Mouse (Mus musculus): ENCODE results near the gene Zbed6. TPM values are rescaled to one million over a fixed set of nuclear protein-coding genes. Genes with fewer than 3 reads are reported as not detected.

Zbed6 gene
- total and polyA plus RNA-seq, 3 experiments = 1.7 to 5.3 (median 2.9) TPM

DNA sequence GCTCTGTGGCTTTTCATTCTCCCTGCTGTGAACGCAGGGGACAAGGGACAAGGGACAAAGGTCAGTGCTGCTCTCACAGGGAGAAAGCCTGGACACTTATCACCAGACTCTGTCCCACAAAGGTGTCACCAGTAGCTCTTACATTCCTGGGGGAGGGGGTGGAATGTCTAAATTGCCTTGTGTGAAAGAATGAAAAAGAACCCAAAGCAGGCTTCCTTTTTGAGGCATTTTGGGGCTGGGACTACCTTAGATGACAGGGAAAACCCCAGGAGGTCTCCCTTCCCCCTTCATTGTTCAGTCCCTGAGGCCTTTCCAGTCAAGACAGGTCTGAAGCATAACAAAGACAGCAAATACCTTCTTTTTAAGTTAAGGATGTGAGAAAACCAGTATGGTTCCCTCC, 33.6 kb upstream of the Zbed6 start:
- Histone ChIP-seq H3K4me1 (ENCODE audit: control insufficient read depth in 1 of 2, insufficient read depth in 2 of 2) (peaks cover 23 to 85% of the 10 kb centered on the region in 2 experiments), H3K79me2 (replicated peaks; ENCODE audit: control insufficient read depth, extremely low read depth, insufficient read depth, poor library complexity, severe bottlenecking) (no peaks in the 10 kb centered on the region), H3K9me3 (replicated peaks; ENCODE audit: low read length) (no peaks in the 10 kb centered on the region), H3K36me3 (replicated peaks in 1 of 2; ENCODE audit: control insufficient read depth in 1 of 2, insufficient read depth in 1 of 2, low read length in 1 of 2) (no peaks in the 10 kb centered on the region), H3K27ac (ENCODE audit: insufficient read depth, low read depth) (peak overlapping the region; percentile 96), H3K27me3 (replicated peaks) (no peaks in the 10 kb centered on the region), H3K4me2 (ENCODE audit: insufficient read depth, low read depth, poor library complexity, severe bottlenecking) (peak overlapping the region; percentile 79), H3K4me3 (replicated peaks in 1 of 3; ENCODE audit: low read depth in 2 of 3, low read length in 2 of 3, poor library complexity in 1 of 3) (no peak overlapping the region), H3K9ac (ENCODE audit: insufficient read depth, low read depth) (peak overlapping the region; percentile 44)
- dilution Hi-C loops (cut with MboI; ENCODE audit: extremely low pct_ligation_motif_present, extremely low pct_unique_long_range_greater_than_20kb, low sequenced_read_pairs) = no loop called here
- peak; percentile 74 for DNase-seq (ENCODE audit: extremely low read depth)
- TF ChIP-seq IRF4 (IDR thresholded peaks at IDR 0.05; ENCODE audit: low read depth, low read length) = peak; percentile 41; the same call in 1 of the 2 replicates
- no peak for TF ChIP-seq CTCF (conservative IDR thresholded peaks at IDR 0.05 in 1 of 2, IDR thresholded peaks at IDR 0.05 in 1 of 2; ENCODE audit: low read depth in 2 of 2, low read length in 2 of 2)
- peak; percentile 35; the same call in 1 of the 2 replicates for TF ChIP-seq MEF2A (IDR thresholded peaks at IDR 0.05; ENCODE audit: borderline replicate concordance, low read depth, low read length)
- TF ChIP-seq TBP (conservative IDR thresholded peaks at IDR 0.05; ENCODE audit: low read depth, low read length) = no peak; the same call in 1 of the 2 replicates
- no peak for TF ChIP-seq USF2 (conservative IDR thresholded peaks at IDR 0.05; ENCODE audit: low read depth, low read length)
- TF ChIP-seq SMC3 (IDR thresholded peaks at IDR 0.05; ENCODE audit: low read depth, low read length) = no peak
- no peak for TF ChIP-seq PAX5 (IDR thresholded peaks at IDR 0.05; ENCODE audit: low read length)
- 0 out of 2 replicates have a peak, but pooled peaks have one; percentile 19 for TF ChIP-seq TCF12 (IDR thresholded peaks at IDR 0.05; ENCODE audit: low read depth, low read length)
- peak; percentile 71 for TF ChIP-seq CHD2 (IDR thresholded peaks at IDR 0.05; ENCODE audit: low read length)
- no peak for TF ChIP-seq HCFC1 (IDR thresholded peaks at IDR 0.05; ENCODE audit: low read depth, low read length)
- in situ Hi-C loops (cut with MboI; ENCODE audit: low pct_ligation_motif_present, low pct_unique_long_range_greater_than_20kb, low sequenced_read_pairs) = no loop called here

DNA sequence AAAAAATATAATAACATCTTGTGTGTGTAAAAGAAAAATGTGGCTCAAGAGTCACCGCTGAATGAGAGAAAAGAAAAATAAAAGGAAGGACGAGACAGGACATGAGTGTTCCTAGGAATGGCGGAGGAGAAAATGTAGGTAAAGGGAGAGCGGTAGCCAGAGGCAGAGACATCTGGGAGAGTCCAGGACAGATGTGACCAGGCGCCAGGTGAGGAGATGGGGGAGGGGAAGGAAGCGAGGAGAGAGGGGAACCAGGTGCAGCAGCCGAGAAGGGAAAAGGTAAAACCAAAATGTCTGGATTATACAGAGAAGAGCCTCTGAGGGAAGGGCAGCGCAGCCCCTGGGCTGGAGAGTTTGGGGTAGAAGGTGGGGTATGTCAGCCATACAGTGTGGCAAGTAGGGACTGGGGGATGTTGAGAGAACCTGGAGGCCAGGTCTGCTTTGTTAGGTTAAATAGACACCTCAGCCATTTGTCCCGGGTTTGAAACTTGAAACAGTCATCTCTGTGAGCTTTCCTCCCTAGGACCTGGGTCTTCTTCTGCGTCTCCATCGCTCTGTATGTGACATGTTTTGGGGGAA, 32.9 kb upstream of the Zbed6 start:
- peak overlapping the region; percentile 41 for H3K9ac ChIP-seq (ENCODE audit: insufficient read depth, low read depth)
- in situ Hi-C loops (cut with MboI; ENCODE audit: low pct_ligation_motif_present, low pct_unique_long_range_greater_than_20kb, low sequenced_read_pairs) (no loop called here), dilution Hi-C loops (cut with MboI; ENCODE audit: extremely low pct_ligation_motif_present, extremely low pct_unique_long_range_greater_than_20kb, low sequenced_read_pairs) (no loop called here)
- H3K27ac ChIP-seq (ENCODE audit: insufficient read depth, low read depth) = peak overlapping the region; percentile 96
- no peak overlapping the region for H3K4me3 ChIP-seq (replicated peaks in 1 of 3; ENCODE audit: low read depth in 2 of 3, low read length in 2 of 3, poor library complexity in 1 of 3)
- no peak for DNase-seq (ENCODE audit: extremely low read depth)
- no peaks in the 10 kb centered on the region for H3K9me3 ChIP-seq (replicated peaks; ENCODE audit: low read length)
- no peak for TF ChIP-seq IRF4 (IDR thresholded peaks at IDR 0.05; ENCODE audit: low read depth, low read length)
- TF ChIP-seq MAFK (IDR thresholded peaks at IDR 0.05; ENCODE audit: insufficient replicate concordance, low read length) = no peak
- peak; percentile 33 for TF ChIP-seq CHD2 (IDR thresholded peaks at IDR 0.05; ENCODE audit: low read length)
- no peak for TF ChIP-seq ZKSCAN1 (IDR thresholded peaks at IDR 0.05; ENCODE audit: borderline replicate concordance, low read depth, low read length)
- peak; percentile 57 for TF ChIP-seq TCF12 (IDR thresholded peaks at IDR 0.05; ENCODE audit: low read depth, low read length)
- no peak for TF ChIP-seq MYC (IDR thresholded peaks at IDR 0.05; ENCODE audit: low read depth, low read length)
- no peaks in the 10 kb centered on the region for H3K36me3 ChIP-seq (replicated peaks in 1 of 2; ENCODE audit: control insufficient read depth in 1 of 2, insufficient read depth in 1 of 2, low read length in 1 of 2)
- H3K27me3 ChIP-seq (replicated peaks) = no peaks in the 10 kb centered on the region
- H3K79me2 ChIP-seq (replicated peaks; ENCODE audit: control insufficient read depth, extremely low read depth, insufficient read depth, poor library complexity, severe bottlenecking) = no peaks in the 10 kb centered on the region; the same call in 1 of the 2 replicates
- peaks cover 23 to 84% of the 10 kb centered on the region in 2 experiments for H3K4me1 ChIP-seq (ENCODE audit: control insufficient read depth in 1 of 2, insufficient read depth in 2 of 2)
- peak overlapping the region; percentile 33; the same call in 1 of the 2 replicates for H3K4me2 ChIP-seq (ENCODE audit: insufficient read depth, low read depth, poor library complexity, severe bottlenecking)

Measured in CH12.LX (cell line).